Mouse (Mus musculus): ENCODE data around the gene Gm5741. TPM values are rescaled to one million over a fixed set of nuclear protein-coding genes. Genes with fewer than 3 reads are reported as not detected.
"Not testable (repeated sequence)": the region's sequence is repeated elsewhere in the genome, so short reads cannot be mapped to it uniquely, and the experiment has no call there.

Gene Gm5741
- polyA plus RNA-seq, 1 experiment: 1.4 TPM

- Histone ChIP-seq H3K36me3 (ENCODE audit: control insufficient read depth, insufficient read depth, low read length) (peaks cover 20% of the 10 kb centered on the region), H3K4me1 (ENCODE audit: control insufficient read depth, insufficient read depth, insufficient read length, low read length) (peaks cover 12% of the 10 kb centered on the region), H3K27ac (ENCODE audit: insufficient read depth, low read depth, low read length) (peak within 1 kb of the TSS; percentile 36; the same call in 1 of the 2 replicates), H3K4me3 (ENCODE audit: low read depth, low read length) (peak within 1 kb of the TSS; percentile 95), H3K27me3 (ENCODE audit: control insufficient read depth, insufficient read depth, low read length) (no peaks in the 10 kb centered on the region)
- under 1% methylated on average over 30 of the region's 30 CpGs for WGBS
- TF ChIP-seq CTCF (IDR thresholded peaks at IDR 0.05; ENCODE audit: extremely low read depth, insufficient read length, insufficient replicate concordance, low read depth, low read length) (peak; percentile 36; the same call in 1 of the 2 replicates), POLR2A (IDR thresholded peaks at IDR 0.05; ENCODE audit: low read depth, low read length) (peak; percentile 92)
These were observed 15.5 kb upstream of the Gm5741 start, which contains the start of gene Man2b1 for GRCm38 (mm10) chr8:85083108-85083813. Man2b1 (plus strand) TSS chr8:85083270.

GRCm38 (mm10) chr8:85082169-85082568 lies 14.4 kb upstream of the Gm5741 start:
- WGBS: 61% methylated on average over 4 of the region's 4 CpGs
- H3K4me1 ChIP-seq (ENCODE audit: control insufficient read depth, insufficient read depth, insufficient read length, low read length): peaks cover 12% of the 10 kb centered on the region
- not testable (repeated sequence) for H3K4me3 ChIP-seq (ENCODE audit: low read depth, low read length); H3K27ac ChIP-seq (ENCODE audit: insufficient read depth, low read depth, low read length); H3K27me3 ChIP-seq (ENCODE audit: control insufficient read depth, insufficient read depth, low read length)
- H3K36me3 ChIP-seq (ENCODE audit: control insufficient read depth, insufficient read depth, low read length): peaks cover 11% of the 10 kb centered on the region

GRCm38 (mm10) chr8:85081216-85081555 lies 13.4 kb upstream of the Gm5741 start, which contains the start of gene Wdr83:
Wdr83 (minus strand) TSS chr8:85081306.
- TF ChIP-seq CTCF (IDR thresholded peaks at IDR 0.05; ENCODE audit: extremely low read depth, insufficient read length, insufficient replicate concordance, low read depth, low read length) (no peak), POLR2A (IDR thresholded peaks at IDR 0.05; ENCODE audit: low read depth, low read length) (no peak)
- H3K36me3 ChIP-seq (ENCODE audit: control insufficient read depth, insufficient read depth, low read length): peaks cover 9% of the 10 kb centered on the region; the same call in 1 of the 2 replicates

DNA sequence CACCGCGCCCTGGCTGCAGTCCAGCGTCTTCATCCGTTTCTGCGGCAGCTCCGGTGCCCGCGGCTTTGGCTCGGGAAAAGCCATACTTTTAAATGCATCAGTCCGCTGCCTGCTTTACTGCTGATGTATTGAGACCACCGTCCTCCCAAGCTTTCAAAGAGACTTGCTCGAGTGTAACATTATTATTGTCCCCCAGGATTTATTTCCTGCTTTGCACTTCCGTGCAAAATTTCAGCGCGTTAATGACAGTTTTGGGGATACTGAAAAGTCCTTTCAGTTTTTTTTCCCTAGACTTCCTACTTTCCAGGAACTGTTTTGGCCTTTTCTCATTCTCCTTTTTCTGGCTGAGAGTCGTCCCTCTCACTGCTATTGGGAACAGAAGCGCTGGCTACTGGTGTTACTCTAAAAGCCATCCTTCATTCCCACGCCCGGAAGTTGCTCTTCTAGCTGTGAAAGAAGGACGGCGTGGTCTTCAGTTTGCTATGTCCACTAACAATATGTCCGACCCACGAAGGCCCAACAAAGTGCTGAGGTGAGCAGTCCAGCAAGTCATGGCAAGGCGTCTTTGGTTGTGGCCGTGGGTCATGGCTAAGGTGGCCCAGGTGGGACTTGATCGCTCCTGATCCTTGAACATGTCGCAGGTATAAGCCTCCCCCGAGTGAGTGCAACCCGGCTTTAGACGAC lies 12.9 kb upstream of the Gm5741 start, which contains the start of gene Wdr83os:
Gene Wdr83os (plus strand): TSS at position 209 of the 684 bp plus-strand sequence.
- no peak for TF ChIP-seq CTCF (IDR thresholded peaks at IDR 0.05; ENCODE audit: extremely low read depth, insufficient read length, insufficient replicate concordance, low read depth, low read length)
- peaks cover 12% of the 10 kb centered on the region for H3K4me1 ChIP-seq (ENCODE audit: control insufficient read depth, insufficient read depth, insufficient read length, low read length)
- peak within 1 kb of the TSS; percentile 91 for H3K4me3 ChIP-seq (ENCODE audit: low read depth, low read length)
- H3K27me3 ChIP-seq (ENCODE audit: control insufficient read depth, insufficient read depth, low read length): no peaks in the 10 kb centered on the region
- under 1% methylated on average over 30 of the region's 30 CpGs for WGBS
- peaks cover 12% of the 10 kb centered on the region; the same call in 1 of the 2 replicates for H3K36me3 ChIP-seq (ENCODE audit: control insufficient read depth, insufficient read depth, low read length)
- H3K27ac ChIP-seq (ENCODE audit: insufficient read depth, low read depth, low read length): peak within 1 kb of the TSS; percentile 76

More at GRCm38 (mm10) chr8:85081216-85081555, 13.4 kb upstream of the Gm5741 start, which contains the start of gene Wdr83:
- peaks cover 12% of the 10 kb centered on the region for H3K4me1 ChIP-seq (ENCODE audit: control insufficient read depth, insufficient read depth, insufficient read length, low read length)
- H3K4me3 ChIP-seq (ENCODE audit: low read depth, low read length): peak within 1 kb of the TSS; percentile 91
- peak within 1 kb of the TSS; percentile 76 for H3K27ac ChIP-seq (ENCODE audit: insufficient read depth, low read depth, low read length)
- no peaks in the 10 kb centered on the region for H3K27me3 ChIP-seq (ENCODE audit: control insufficient read depth, insufficient read depth, low read length)
- WGBS: 1% methylated on average over 9 of the region's 9 CpGs

GRCm38 (mm10) chr8:85080214-85080531 lies 12.4 kb upstream of the Gm5741 start:
- H3K27ac ChIP-seq (ENCODE audit: insufficient read depth, low read depth, low read length): peak overlapping the region; percentile 76
- TF ChIP-seq CTCF (IDR thresholded peaks at IDR 0.05; ENCODE audit: extremely low read depth, insufficient read length, insufficient replicate concordance, low read depth, low read length) (no peak), POLR2A (IDR thresholded peaks at IDR 0.05; ENCODE audit: low read depth, low read length) (no peak)
- no peaks in the 10 kb centered on the region for H3K27me3 ChIP-seq (ENCODE audit: control insufficient read depth, insufficient read depth, low read length)
- WGBS: under 1% methylated on average over 25 of the region's 25 CpGs
- H3K36me3 ChIP-seq (ENCODE audit: control insufficient read depth, insufficient read depth, low read length): peaks cover 13% of the 10 kb centered on the region
- H3K4me1 ChIP-seq (ENCODE audit: control insufficient read depth, insufficient read depth, insufficient read length, low read length): peaks cover 12% of the 10 kb centered on the region
- peak overlapping the region; percentile 91 for H3K4me3 ChIP-seq (ENCODE audit: low read depth, low read length)

- WGBS: 0% methylated on average over 2 of the region's 2 CpGs
- H3K27me3 ChIP-seq (ENCODE audit: control insufficient read depth, insufficient read depth, low read length): no peaks in the 10 kb centered on the region
- peaks cover 10% of the 10 kb centered on the region for H3K4me1 ChIP-seq (ENCODE audit: control insufficient read depth, insufficient read depth, insufficient read length, low read length)
- no peak overlapping the region for H3K27ac ChIP-seq (ENCODE audit: insufficient read depth, low read depth, low read length)
- no peak overlapping the region for H3K4me3 ChIP-seq (ENCODE audit: low read depth, low read length)
- peak; percentile 96 for TF ChIP-seq CTCF (IDR thresholded peaks at IDR 0.05; ENCODE audit: extremely low read depth, insufficient read length, insufficient replicate concordance, low read depth, low read length)
- TF ChIP-seq POLR2A (IDR thresholded peaks at IDR 0.05; ENCODE audit: low read depth, low read length): no peak
- H3K36me3 ChIP-seq (ENCODE audit: control insufficient read depth, insufficient read depth, low read length): peaks cover 25% of the 10 kb centered on the region
These were observed 9.2 kb upstream of the Gm5741 start for GRCm38 (mm10) chr8:85076993-85077392.

DNA sequence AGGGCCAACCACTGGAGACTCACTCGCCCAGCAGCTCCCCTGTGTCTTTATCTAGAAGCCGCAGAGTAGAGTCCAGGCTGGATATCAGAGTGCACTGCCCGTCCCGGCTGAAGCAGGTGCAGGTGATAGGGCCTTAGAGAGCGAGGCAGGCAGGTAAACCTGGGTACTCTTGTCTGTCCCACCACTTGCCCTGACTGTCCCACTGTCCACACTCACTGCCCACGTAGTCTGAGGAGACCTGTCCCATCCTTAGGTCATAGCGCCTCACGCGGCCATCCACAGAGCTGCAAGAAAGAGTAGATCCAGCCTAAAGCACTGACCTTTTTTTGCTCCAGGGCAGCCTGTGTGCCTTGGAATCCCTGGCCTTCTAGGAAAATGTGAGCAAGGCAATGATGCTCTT lies 8.2 kb upstream of the Gm5741 start:
- Histone ChIP-seq H3K27ac (ENCODE audit: insufficient read depth, low read depth, low read length) (no peak overlapping the region), H3K4me1 (ENCODE audit: control insufficient read depth, insufficient read depth, insufficient read length, low read length) (peaks cover 7% of the 10 kb centered on the region; the same call in 1 of the 2 replicates), H3K27me3 (ENCODE audit: control insufficient read depth, insufficient read depth, low read length) (no peaks in the 10 kb centered on the region), H3K4me3 (ENCODE audit: low read depth, low read length) (no peak overlapping the region), H3K36me3 (ENCODE audit: control insufficient read depth, insufficient read depth, low read length) (peaks cover 25% of the 10 kb centered on the region)
- peak; percentile 34; the same call in 1 of the 2 replicates for TF ChIP-seq CTCF (IDR thresholded peaks at IDR 0.05; ENCODE audit: extremely low read depth, insufficient read length, insufficient replicate concordance, low read depth, low read length)
- TF ChIP-seq POLR2A (IDR thresholded peaks at IDR 0.05; ENCODE audit: low read depth, low read length): no peak
- WGBS: 75% methylated on average over 9 of the region's 9 CpGs

Measured in small intestine, adult 2 months (tissue).